Mouse (Mus musculus): ENCODE measurements around the gene Olfr6. TPM values are rescaled to one million over a fixed set of nuclear protein-coding genes. Genes with fewer than 3 reads are reported as not detected.

Olfr6 gene
- polyA plus RNA-seq (2015; fragmentation: Nextera tagmentation; extraction: Ambion mirVana) = not detected in 2 replicates

DNA sequence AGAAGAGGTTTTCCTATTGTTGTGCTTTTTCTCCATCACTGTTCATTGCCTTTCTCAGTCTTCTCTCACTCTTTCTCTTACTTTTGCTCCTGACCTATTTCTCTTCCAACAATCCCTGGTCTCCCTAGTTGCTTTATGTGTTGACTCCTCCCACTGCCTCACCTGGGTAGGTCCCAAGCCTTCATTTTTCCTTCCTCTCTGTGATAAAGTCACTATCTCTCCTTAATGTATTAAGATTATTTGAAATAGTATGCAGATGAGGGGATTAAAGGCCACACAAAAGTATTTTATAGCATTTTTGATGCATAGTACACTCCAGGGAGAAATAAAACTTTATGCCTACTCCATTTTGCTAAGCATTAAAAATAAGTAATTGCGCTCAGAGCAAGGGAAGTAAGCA is at the start of gene Olfr6:
TSS of gene Olfr6 (minus strand) at position 101 of the 400 bp plus-strand sequence.

DNA sequence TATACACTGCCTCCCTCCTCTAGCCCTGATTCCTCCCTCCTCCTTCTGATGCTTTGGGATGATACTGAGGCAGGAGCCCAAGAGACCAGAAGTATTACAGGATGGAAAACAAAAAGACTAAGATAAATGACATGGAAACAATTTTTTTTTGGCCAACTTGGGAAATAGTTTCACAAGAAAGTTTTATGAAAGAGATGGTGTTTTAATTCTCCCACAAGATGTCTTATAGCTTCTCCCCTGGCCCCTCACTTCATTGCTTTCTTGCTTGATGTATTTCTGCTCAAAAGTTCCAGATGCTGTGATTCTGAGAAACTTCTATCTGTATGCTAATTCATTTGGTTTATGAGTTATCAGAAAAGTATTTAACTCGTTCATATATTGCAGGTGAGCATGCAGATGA is 42.2 kb upstream of the Olfr6 start, which contains the start of gene Olfr2:
TSS of gene Olfr2 (minus strand) at position 101 of the 400 bp plus-strand sequence.

DNA sequence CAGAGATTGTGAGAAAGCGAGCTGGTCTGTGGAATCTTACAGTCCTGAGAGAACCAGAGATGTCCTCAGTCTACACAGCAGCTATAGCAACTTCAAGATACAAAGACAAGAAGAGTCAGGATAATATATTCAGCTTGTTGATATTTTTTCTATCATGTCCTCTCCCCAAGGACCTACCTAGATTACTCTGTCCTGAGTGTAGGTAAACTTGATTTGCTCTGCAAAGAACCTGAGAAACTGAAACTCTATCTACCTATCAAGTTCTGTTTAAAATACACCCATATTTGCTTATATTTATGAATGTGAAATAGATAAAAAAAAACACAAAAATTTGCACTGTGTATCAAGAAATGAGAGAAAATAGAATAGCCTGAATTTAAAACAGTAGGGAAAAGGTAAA is 11.6 kb upstream of the Olfr6 start, which contains the start of gene Olfr711:
TSS of gene Olfr711 (minus strand) at position 101 of the 400 bp plus-strand sequence.

DNA sequence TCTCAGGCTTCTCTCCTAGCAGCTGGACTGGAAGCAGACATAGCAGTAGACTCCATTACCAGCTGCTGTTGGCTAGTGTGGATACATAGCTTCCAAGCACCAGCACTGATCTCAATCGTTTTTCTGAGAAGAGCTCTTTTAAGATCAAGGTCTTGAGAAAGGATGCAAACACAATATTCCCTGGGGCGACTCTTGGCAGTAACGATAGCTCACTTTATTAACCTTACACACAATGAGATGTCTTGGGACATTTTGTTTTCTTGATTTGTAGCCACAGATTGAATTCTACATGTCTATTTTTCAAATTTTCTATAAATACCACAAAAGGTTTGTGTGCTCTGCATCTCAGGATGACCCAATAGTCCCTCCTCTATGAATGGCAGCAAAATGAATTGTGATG is 15.5 kb downstream of the Olfr6 start, which contains the start of gene Olfr710:
TSS of gene Olfr710 (minus strand) at position 101 of the 400 bp plus-strand sequence.

DNA sequence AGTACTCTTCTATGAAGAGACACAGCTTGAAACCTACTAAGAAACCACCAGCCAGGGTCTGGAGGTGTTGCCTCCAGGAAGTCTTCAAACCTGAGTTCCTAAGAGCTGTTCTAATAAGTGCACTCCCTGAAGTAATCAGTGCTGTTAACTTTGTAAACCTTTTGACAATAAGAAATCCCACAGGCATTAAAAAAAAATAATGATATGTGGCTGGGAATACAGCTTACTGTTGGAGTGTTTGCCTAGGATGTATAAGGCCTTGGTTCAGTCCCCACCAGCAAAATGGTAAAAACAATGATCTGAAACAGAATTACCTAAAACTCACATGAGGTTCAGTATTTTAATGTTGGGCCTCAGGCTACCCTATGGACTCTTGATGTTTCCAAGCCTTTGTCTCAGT is 31.6 kb downstream of the Olfr6 start, which contains the start of gene Olfr709-ps1:
TSS of gene Olfr709-ps1 (minus strand) at position 101 of the 400 bp plus-strand sequence.

DNA sequence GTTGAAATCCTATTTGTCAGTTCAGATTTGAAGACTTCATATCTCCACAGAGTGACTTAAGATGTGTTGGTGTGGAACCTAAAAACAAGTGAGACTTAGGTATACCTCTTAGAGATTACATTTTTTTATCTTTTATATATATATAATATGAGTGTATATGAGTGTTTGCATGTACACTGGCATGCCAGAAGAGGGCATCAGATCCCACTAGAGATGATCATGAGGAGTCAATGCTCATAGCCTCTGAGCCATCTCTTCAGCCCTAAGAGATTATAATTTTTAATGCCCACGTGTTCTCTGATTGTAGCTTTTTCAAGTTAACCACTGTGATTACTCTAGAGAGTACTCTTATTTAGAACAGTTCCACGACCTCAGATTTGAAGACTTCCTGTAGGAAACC is 56.1 kb downstream of the Olfr6 start, which contains the start of gene Olfr1532-ps1:
TSS of gene Olfr1532-ps1 (plus strand) at position 326 of the 400 bp plus-strand sequence.

Other genes with a start within 250 kb of the Olfr6 start
- not detected in 2 replicates for gene Olfr695, start 247.5 kb downstream of the Olfr6 start, polyA plus RNA-seq (2015; fragmentation: Nextera tagmentation; extraction: Ambion mirVana)
- gene Olfr697, start 221.5 kb downstream of the Olfr6 start, polyA plus RNA-seq (2015; fragmentation: Nextera tagmentation; extraction: Ambion mirVana) = not detected in 2 replicates
- not detected in 2 replicates for gene Olfr698, start 208.5 kb downstream of the Olfr6 start, polyA plus RNA-seq (2015; fragmentation: Nextera tagmentation; extraction: Ambion mirVana)
- gene Olfr699, start 170.7 kb downstream of the Olfr6 start, polyA plus RNA-seq (2015; fragmentation: Nextera tagmentation; extraction: Ambion mirVana) = not detected in 2 replicates
- gene Olfr700, start 155.1 kb downstream of the Olfr6 start, polyA plus RNA-seq (2015; fragmentation: Nextera tagmentation; extraction: Ambion mirVana) = not detected in 2 replicates
- gene Olfr701, start 149.8 kb downstream of the Olfr6 start, polyA plus RNA-seq (2015; fragmentation: Nextera tagmentation; extraction: Ambion mirVana) = 0.04 TPM in 1 of 2 replicates, not detected in the other
- not detected in 2 replicates for gene Olfr702, start 130.0 kb downstream of the Olfr6 start, polyA plus RNA-seq (2015; fragmentation: Nextera tagmentation; extraction: Ambion mirVana)
- not detected in 2 replicates for gene Olfr703, start 120.6 kb downstream of the Olfr6 start, polyA plus RNA-seq (2015; fragmentation: Nextera tagmentation; extraction: Ambion mirVana)
- gene Olfr704, start 100.8 kb downstream of the Olfr6 start, polyA plus RNA-seq (2015; fragmentation: Nextera tagmentation; extraction: Ambion mirVana) = not detected in 2 replicates
- not detected in 2 replicates for gene Olfr705, start 87.0 kb downstream of the Olfr6 start, polyA plus RNA-seq (2015; fragmentation: Nextera tagmentation; extraction: Ambion mirVana)
- not detected in 2 replicates for gene Olfr706, start 75.8 kb downstream of the Olfr6 start, polyA plus RNA-seq (2015; fragmentation: Nextera tagmentation; extraction: Ambion mirVana)
- not detected in 2 replicates for gene Olfr707, start 62.7 kb downstream of the Olfr6 start, polyA plus RNA-seq (2015; fragmentation: Nextera tagmentation; extraction: Ambion mirVana)
- not detected in 2 replicates for gene Olfr1532-ps1, start 55.9 kb downstream of the Olfr6 start, polyA plus RNA-seq (2015; fragmentation: Nextera tagmentation; extraction: Ambion mirVana)
- gene Olfr709-ps1, start 31.7 kb downstream of the Olfr6 start, polyA plus RNA-seq (2015; fragmentation: Nextera tagmentation; extraction: Ambion mirVana) = not detected in 2 replicates
- gene Olfr710, start 15.6 kb downstream of the Olfr6 start, polyA plus RNA-seq (2015; fragmentation: Nextera tagmentation; extraction: Ambion mirVana) = not detected in 2 replicates
- gene Olfr711, start 11.5 kb upstream of the Olfr6 start, polyA plus RNA-seq (2015; fragmentation: Nextera tagmentation; extraction: Ambion mirVana) = not detected in 2 replicates
- gene Olfr2, start 42.1 kb upstream of the Olfr6 start, polyA plus RNA-seq (2015; fragmentation: Nextera tagmentation; extraction: Ambion mirVana) = not detected in 2 replicates
- gene Olfr713, start 67.2 kb upstream of the Olfr6 start, polyA plus RNA-seq (2015; fragmentation: Nextera tagmentation; extraction: Ambion mirVana) = not detected in 2 replicates
- not detected in 2 replicates for gene Olfr714, start 107.0 kb upstream of the Olfr6 start, polyA plus RNA-seq (2015; fragmentation: Nextera tagmentation; extraction: Ambion mirVana)
- not detected in 2 replicates for gene Olfr17, start 129.3 kb upstream of the Olfr6 start, polyA plus RNA-seq (2015; fragmentation: Nextera tagmentation; extraction: Ambion mirVana)
- gene Olfr715b, start 146.4 kb upstream of the Olfr6 start, polyA plus RNA-seq (2015; fragmentation: Nextera tagmentation; extraction: Ambion mirVana) = not detected in 2 replicates
- gene Olfr715, start 167.1 kb upstream of the Olfr6 start, polyA plus RNA-seq (2015; fragmentation: Nextera tagmentation; extraction: Ambion mirVana) = not detected in 2 replicates
- gene Olfr716, start 174.4 kb upstream of the Olfr6 start, polyA plus RNA-seq (2015; fragmentation: Nextera tagmentation; extraction: Ambion mirVana) = not detected in 2 replicates
- gene Nlrp14, start 203.1 kb upstream of the Olfr6 start, polyA plus RNA-seq (2015; fragmentation: Nextera tagmentation; extraction: Ambion mirVana) = not detected in 2 replicates
- gene Rbmxl2, start 245.5 kb upstream of the Olfr6 start, polyA plus RNA-seq (2015; fragmentation: Nextera tagmentation; extraction: Ambion mirVana) = not detected in 2 replicates

Data from spleen, postnatal 0 days (tissue).